Mouse (Mus musculus) small intestine, adult 2 months (tissue): ENCODE results near the gene Tinagl1.

ENCODE experiments used
- CTCF ChIP-seq: fragments of 200-500 bp; IDR thresholded peaks from 2 replicates; pipeline ENCODE4 v1.5.1; 2012; ENCODE audit warnings: low read depth, mild to moderate bottlenecking, control low read depth, inconsistent platforms, low read length, moderate library complexity, mixed read lengths; ENCODE audit not compliant: insufficient replicate concordance, insufficient read length; ENCODE audit errors: extremely low read depth
- POLR2A ChIP-seq: fragments of 200-500 bp; IDR thresholded peaks from 2 replicates; pipeline ENCODE4 v1.6.1; 2012; ENCODE audit warnings: low read depth, mild to moderate bottlenecking, control low read depth, inconsistent platforms, low read length, moderate library complexity

- TF ChIP-seq CTCF (no peak), POLR2A (no peak)
These were observed 50.8 kb downstream of the Tinagl1 start for GRCm38 (mm10) chr4:130124110-130124509.
